Mouse (Mus musculus): ENCODE measurements at regions not wholly inside any gene's neighbourhood (a gene's known extent, or its start where the extent isn't known, plus 50 kb on each side); places are given as distances from the start of the nearest gene placed in this dataset.

- peak; percentile 47 for DNase-seq (ENCODE audit: low read depth, low spot score)
- in situ Hi-C loops (cut with MboI; ENCODE audit: low sequenced_read_pairs in 2 of 2, unreplicated experiment in 2 of 2), result no loop called here
- Histone ChIP-seq H3K9ac (ENCODE audit: insufficient read depth, low read depth, low read length, poor library complexity, severe bottlenecking) (no peak overlapping the region), H3K36me3 (ENCODE audit: control insufficient read depth, insufficient read depth, low read length, poor library complexity, severe bottlenecking) (no peaks in the 10 kb centered on the region), H3K4me1 (ENCODE audit: control insufficient read depth in 2 of 2, insufficient read depth in 2 of 2, low read length in 2 of 2, poor library complexity in 1 of 2) (no peaks in the 10 kb centered on the region), H3K9me3 (ENCODE audit: control insufficient read depth, insufficient read depth, low read depth, low read length) (no peaks in the 10 kb centered on the region), H3K27ac (ENCODE audit: insufficient read depth, low read depth, low read length, poor library complexity, severe bottlenecking) (no peak overlapping the region), H3K4me3 (ENCODE audit: insufficient read depth in 1 of 2, low read depth in 1 of 2, low read length in 2 of 2, poor library complexity in 1 of 2, severe bottlenecking in 1 of 2) (no peak overlapping the region)
- no peak for TF ChIP-seq MAFK (IDR thresholded peaks at IDR 0.05; ENCODE audit: insufficient read depth, low read depth, low read length)
- TF ChIP-seq ZC3H11A (IDR thresholded peaks at IDR 0.05; ENCODE audit: borderline replicate concordance, low read depth, low read length), result peak; percentile 62
- TF ChIP-seq HCFC1 (IDR thresholded peaks at IDR 0.05; ENCODE audit: borderline replicate concordance, insufficient read depth, low read length), result no peak
Observed at GRCm38 (mm10) chr2:95232135-95232772, 794.3 kb upstream of the Api5 start.

GRCm38 (mm10) chr2:95231739-95232134, 793.8 kb upstream of the Api5 start:
- H3K27ac ChIP-seq (ENCODE audit: insufficient read depth, low read depth, low read length, poor library complexity, severe bottlenecking), result no peak overlapping the region
- H3K9me3 ChIP-seq (ENCODE audit: control insufficient read depth, insufficient read depth, low read depth, low read length), result no peaks in the 10 kb centered on the region
- in situ Hi-C loops (cut with MboI; ENCODE audit: low sequenced_read_pairs in 2 of 2, unreplicated experiment in 2 of 2), result no loop called here
- TF ChIP-seq CHD2 (IDR thresholded peaks at IDR 0.05; ENCODE audit: low read depth, low read length) (no peak), ZC3H11A (IDR thresholded peaks at IDR 0.05; ENCODE audit: borderline replicate concordance, low read depth, low read length) (no peak), ZNF384 (IDR thresholded peaks at IDR 0.05; ENCODE audit: low read depth, low read length) (no peak), HCFC1 (IDR thresholded peaks at IDR 0.05; ENCODE audit: borderline replicate concordance, insufficient read depth, low read length) (no peak), MAFK (IDR thresholded peaks at IDR 0.05; ENCODE audit: insufficient read depth, low read depth, low read length) (no peak)
- H3K36me3 ChIP-seq (ENCODE audit: control insufficient read depth, insufficient read depth, low read length, poor library complexity, severe bottlenecking), result no peaks in the 10 kb centered on the region
- no peak for DNase-seq (ENCODE audit: low read depth, low spot score)
- H3K9ac ChIP-seq (ENCODE audit: insufficient read depth, low read depth, low read length, poor library complexity, severe bottlenecking), result no peak overlapping the region
- no peak overlapping the region for H3K4me3 ChIP-seq (ENCODE audit: insufficient read depth in 1 of 2, low read depth in 1 of 2, low read length in 2 of 2, poor library complexity in 1 of 2, severe bottlenecking in 1 of 2)
- no peaks in the 10 kb centered on the region for H3K4me1 ChIP-seq (ENCODE audit: control insufficient read depth in 2 of 2, insufficient read depth in 2 of 2, low read length in 2 of 2, poor library complexity in 1 of 2)

- H3K9ac ChIP-seq (ENCODE audit: insufficient read depth, low read depth, low read length, poor library complexity, severe bottlenecking), result no peak overlapping the region
- no peak overlapping the region for H3K27ac ChIP-seq (ENCODE audit: insufficient read depth, low read depth, low read length, poor library complexity, severe bottlenecking)
- in situ Hi-C loops (cut with MboI; ENCODE audit: low sequenced_read_pairs in 2 of 2, unreplicated experiment in 2 of 2), result no loop called here
- DNase-seq (ENCODE audit: low read depth, low spot score), result no peak
- no peaks in the 10 kb centered on the region for H3K36me3 ChIP-seq (ENCODE audit: control insufficient read depth, insufficient read depth, low read length, poor library complexity, severe bottlenecking)
- no peaks in the 10 kb centered on the region for H3K9me3 ChIP-seq (ENCODE audit: control insufficient read depth, insufficient read depth, low read depth, low read length)
- TF ChIP-seq ZC3H11A (IDR thresholded peaks at IDR 0.05; ENCODE audit: borderline replicate concordance, low read depth, low read length), result no peak
- no peak for TF ChIP-seq ZNF384 (IDR thresholded peaks at IDR 0.05; ENCODE audit: low read depth, low read length)
- H3K4me3 ChIP-seq (ENCODE audit: insufficient read depth in 1 of 2, low read depth in 1 of 2, low read length in 2 of 2, poor library complexity in 1 of 2, severe bottlenecking in 1 of 2), result no peak overlapping the region
- H3K4me1 ChIP-seq (ENCODE audit: control insufficient read depth in 2 of 2, insufficient read depth in 2 of 2, low read length in 2 of 2, poor library complexity in 1 of 2), result no peaks in the 10 kb centered on the region
Observed at GRCm38 (mm10) chr2:95229386-95229785, 791.5 kb upstream of the Api5 start.

- Histone ChIP-seq H3K4me1 (ENCODE audit: control insufficient read depth in 2 of 2, insufficient read depth in 2 of 2, low read length in 2 of 2, poor library complexity in 1 of 2) (no peaks in the 10 kb centered on the region), H3K27ac (ENCODE audit: insufficient read depth, low read depth, low read length, poor library complexity, severe bottlenecking) (no peak overlapping the region), H3K4me3 (ENCODE audit: insufficient read depth in 1 of 2, low read depth in 1 of 2, low read length in 2 of 2, poor library complexity in 1 of 2, severe bottlenecking in 1 of 2) (no peak overlapping the region), H3K9ac (ENCODE audit: insufficient read depth, low read depth, low read length, poor library complexity, severe bottlenecking) (no peak overlapping the region), H3K36me3 (ENCODE audit: control insufficient read depth, insufficient read depth, low read length, poor library complexity, severe bottlenecking) (no peaks in the 10 kb centered on the region), H3K9me3 (ENCODE audit: control insufficient read depth, insufficient read depth, low read depth, low read length) (no peaks in the 10 kb centered on the region)
- no peak for TF ChIP-seq CHD2 (IDR thresholded peaks at IDR 0.05; ENCODE audit: low read depth, low read length)
- TF ChIP-seq HCFC1 (IDR thresholded peaks at IDR 0.05; ENCODE audit: borderline replicate concordance, insufficient read depth, low read length), result no peak
- TF ChIP-seq MAFK (IDR thresholded peaks at IDR 0.05; ENCODE audit: insufficient read depth, low read depth, low read length), result no peak
- TF ChIP-seq ZC3H11A (IDR thresholded peaks at IDR 0.05; ENCODE audit: borderline replicate concordance, low read depth, low read length), result no peak
- TF ChIP-seq ZNF384 (IDR thresholded peaks at IDR 0.05; ENCODE audit: low read depth, low read length), result no peak
- no peak for DNase-seq (ENCODE audit: low read depth, low spot score)
- in situ Hi-C loops (cut with MboI; ENCODE audit: low sequenced_read_pairs in 2 of 2, unreplicated experiment in 2 of 2), result no loop called here
Observed at GRCm38 (mm10) chr2:95210216-95210941, 772.4 kb upstream of the Api5 start.

Data from ES-E14 (cell line).